Mouse (Mus musculus) intestine, postnatal 0 days (tissue): ENCODE results near the gene Krt25. TPM values are rescaled to one million over a fixed set of nuclear protein-coding genes. Genes with fewer than 3 reads are reported as not detected.

Experiments
- ATAC-seq: fragments of 200-750 bp; cut with Nextera tagmentation; 2 replicates; pipeline ENCODE4 v1.8.0; 2017; ENCODE audit warnings: mild to moderate bottlenecking, moderate TSS enrichment, moderate library complexity
- H3K27ac ChIP-seq: fragments of 300-500 bp; sonication (generic); 2 replicates; pipeline ENCODE4 v1.5.1; 2014; ENCODE audit warnings: mild to moderate bottlenecking, low read depth, low read length, moderate library complexity
- H3K27me3 ChIP-seq: fragments of 300-500 bp; sonication (generic); replicated peaks from 2 replicates; pipeline ENCODE4 v1.6.1; 2014; ENCODE audit warnings: low read length, mixed read lengths; ENCODE audit not compliant: control insufficient read depth, insufficient read depth
- H3K36me3 ChIP-seq: fragments of 300-500 bp; sonication (generic); 2 replicates; pipeline ENCODE4 v1.6.1; 2014; ENCODE audit warnings: mild to moderate bottlenecking, moderate library complexity; ENCODE audit not compliant: control insufficient read depth, insufficient read depth
- H3K4me1 ChIP-seq: fragments of 300-500 bp; sonication (generic); replicated peaks from 2 replicates; pipeline ENCODE4 v1.6.1; 2014; ENCODE audit warnings: antibody characterized with exemption, low read length, mixed read lengths; ENCODE audit not compliant: control insufficient read depth, insufficient read depth
- H3K4me2 ChIP-seq: fragments of 300-500 bp; sonication (generic); replicated peaks from 2 replicates; pipeline ENCODE4 v1.6.1; 2014; ENCODE audit warnings: low read depth, mild to moderate bottlenecking, moderate library complexity
- H3K4me3 ChIP-seq: fragments of 300-500 bp; sonication (generic); 2 replicates; pipeline ENCODE4 v1.5.1; 2014; ENCODE audit warnings: low read depth, low read length
- H3K9ac ChIP-seq: fragments of 300-500 bp; sonication (generic); 2 replicates; pipeline ENCODE4 v1.6.1; 2014; ENCODE audit warnings: mild to moderate bottlenecking, low read depth, low read length
- H3K9me3 ChIP-seq: fragments of 300-500 bp; sonication (generic); 2 replicates; pipeline ENCODE4 v1.6.1; 2016; ENCODE audit warnings: mixed run types; ENCODE audit not compliant: control insufficient read depth
- CTCF ChIP-seq: sonication (generic); IDR thresholded peaks from 2 replicates; pipeline ENCODE4 v1.5.1; 2016; ENCODE audit warnings: low read depth, mild to moderate bottlenecking, control low read depth, antibody characterized with exemption, moderate library complexity
- WGBS: fragments of 180-500 bp; shearing (Covaris S2); extraction: QIAGEN DNeasy Blood & Tissue Kit; methylation state at CpG from one replicate; pipeline ENCODE4 v1.1.7; 2014; 5-methylcytosine and 5-hydroxymethylcytosine counted together
- polyA plus RNA-seq: library from polyadenylated mRNA; unstranded; fragments of >200 nt; fragmentation: Nextera tagmentation; extraction: Ambion mirVana; gene quantifications from 2 replicates; pipeline ENCODE4 v1.2.1, GENCODE M21; 2015

Krt25 gene
- polyA plus RNA-seq, 1 experiment from 2014 or later = 0.26 TPM

GRCm38 (mm10) chr11:99284833-99285312 is 37.9 kb downstream of the Krt25 start, which contains the start of gene Krt24:
Gene Krt24 (minus strand): TSS chr11:99285262.
- H3K9ac ChIP-seq = no peak within 1 kb of the TSS
- no peak for ATAC-seq
- H3K9me3 ChIP-seq = no peaks in the 10 kb centered on the region
- no peaks in the 10 kb centered on the region for H3K27me3 ChIP-seq
- no peak within 1 kb of the TSS for H3K27ac ChIP-seq
- no peak for TF ChIP-seq CTCF
- no peak within 1 kb of the TSS for H3K4me2 ChIP-seq
- no peaks in the 10 kb centered on the region for H3K4me1 ChIP-seq
- no peak within 1 kb of the TSS for H3K4me3 ChIP-seq
- 41% methylated on average over 11 of the region's 11 CpGs for WGBS
- no peaks in the 10 kb centered on the region for H3K36me3 ChIP-seq

DNA sequence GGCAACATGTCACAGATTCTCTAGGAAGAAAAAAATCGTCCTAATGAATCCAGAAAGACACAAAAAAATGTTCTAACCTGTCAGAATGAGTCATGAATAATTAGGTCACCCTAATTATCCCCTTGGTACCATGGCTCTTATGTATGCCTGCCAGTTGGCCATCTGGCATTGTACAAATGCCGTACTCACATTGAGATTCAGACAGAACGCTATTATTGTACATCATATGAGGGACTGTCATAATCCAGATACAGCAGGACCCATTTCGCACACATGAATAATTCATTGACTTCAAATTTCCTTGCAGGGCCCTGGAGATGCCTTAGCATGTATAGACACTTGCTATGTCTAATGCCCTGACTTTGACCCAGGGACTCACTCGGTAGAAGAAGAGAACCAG is 38.7 kb downstream of the Krt25 start:
- H3K36me3 ChIP-seq = no peaks in the 10 kb centered on the region
- 0 out of 2 replicates have a peak, but pooled peaks cover 3% of the 10 kb centered on the region for H3K27me3 ChIP-seq
- no peak for ATAC-seq
- WGBS = 80% methylated on average over 5 of the region's 5 CpGs
- H3K9ac ChIP-seq = no peak overlapping the region
- no peak overlapping the region for H3K27ac ChIP-seq
- no peak overlapping the region for H3K4me3 ChIP-seq
- TF ChIP-seq CTCF = no peak
- no peak overlapping the region for H3K4me2 ChIP-seq
- H3K4me1 ChIP-seq = no peaks in the 10 kb centered on the region
- H3K9me3 ChIP-seq = no peaks in the 10 kb centered on the region

DNA sequence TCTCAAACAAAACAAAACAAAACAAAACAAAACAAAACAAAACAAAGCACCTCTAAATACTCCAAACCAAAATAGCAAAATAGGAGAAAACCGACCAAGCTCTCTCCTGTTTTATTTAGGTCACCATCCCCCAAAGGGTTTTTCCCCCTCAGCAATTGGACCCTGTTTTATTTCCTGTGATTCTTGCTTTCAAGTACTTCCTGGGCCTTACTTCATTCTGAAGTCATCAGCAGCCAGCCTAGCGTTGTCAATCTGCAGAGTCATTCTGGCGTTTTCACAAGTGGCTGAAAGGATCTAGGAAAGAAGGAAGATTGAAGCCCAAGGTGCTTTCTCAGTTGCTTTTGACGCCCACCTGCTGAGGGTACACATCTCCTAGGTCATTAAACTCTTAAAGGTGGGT is 39.4 kb downstream of the Krt25 start:
- WGBS = 45% methylated on average over 4 of the region's 4 CpGs
- 0 out of 2 replicates have a peak, but pooled peaks cover 3% of the 10 kb centered on the region for H3K27me3 ChIP-seq
- no peak for ATAC-seq
- H3K9ac ChIP-seq = no peak overlapping the region
- TF ChIP-seq CTCF = no peak
- H3K4me3 ChIP-seq = no peak overlapping the region
- H3K4me2 ChIP-seq = no peak overlapping the region
- H3K27ac ChIP-seq = no peak overlapping the region
- no peaks in the 10 kb centered on the region for H3K9me3 ChIP-seq
- no peaks in the 10 kb centered on the region for H3K4me1 ChIP-seq
- H3K36me3 ChIP-seq = no peaks in the 10 kb centered on the region

DNA sequence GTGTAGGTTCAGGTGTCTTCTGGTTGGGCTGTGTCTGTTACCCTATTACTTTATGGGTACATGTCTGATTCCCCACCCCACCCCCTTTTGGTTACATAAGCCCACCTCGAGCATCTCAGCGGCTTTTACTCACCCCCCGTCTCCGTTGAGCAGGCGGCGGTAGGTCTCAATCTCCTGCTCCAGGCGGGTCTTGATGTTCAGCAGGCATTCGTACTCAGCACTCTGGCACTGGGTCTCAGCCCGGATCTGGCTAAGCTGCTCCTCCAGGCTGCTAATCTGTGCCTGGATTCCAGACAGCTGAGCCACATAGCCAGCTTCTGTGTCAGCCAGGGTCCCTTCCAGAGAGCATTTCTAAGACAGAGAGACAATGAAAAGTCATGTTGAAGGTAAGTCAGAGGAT is 41.6 kb downstream of the Krt25 start:
- H3K27ac ChIP-seq = no peak overlapping the region
- no peak overlapping the region for H3K9ac ChIP-seq
- H3K4me2 ChIP-seq = no peak overlapping the region
- no peaks in the 10 kb centered on the region for H3K9me3 ChIP-seq
- WGBS = 76% methylated on average over 9 of the region's 9 CpGs
- no peaks in the 10 kb centered on the region for H3K36me3 ChIP-seq
- no peaks in the 10 kb centered on the region for H3K4me1 ChIP-seq
- H3K27me3 ChIP-seq = 0 out of 2 replicates have a peak, but pooled peaks cover 3% of the 10 kb centered on the region
- H3K4me3 ChIP-seq = no peak overlapping the region
- no peak for ATAC-seq
- no peak for TF ChIP-seq CTCF

DNA sequence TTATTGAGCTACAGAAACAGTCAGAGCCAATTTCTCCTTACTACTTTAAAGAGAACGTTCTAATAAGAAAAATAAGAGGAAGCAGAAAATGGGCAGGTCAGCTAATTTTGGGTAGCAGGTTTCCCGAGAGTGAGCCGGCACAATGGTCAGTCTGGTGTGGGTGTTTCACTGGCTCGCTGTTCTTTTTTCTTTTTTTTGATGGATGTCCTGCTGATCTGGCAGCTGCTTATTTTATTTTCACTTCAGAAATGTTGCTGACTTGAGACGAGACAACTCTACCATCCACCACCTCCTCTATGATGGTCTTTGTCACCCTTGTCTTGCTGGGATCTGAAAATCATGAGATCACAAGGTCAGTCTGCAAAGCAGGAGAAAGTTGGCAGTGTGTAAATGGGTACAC is 42.8 kb downstream of the Krt25 start:
- H3K4me3 ChIP-seq = no peak overlapping the region
- TF ChIP-seq CTCF = no peak
- no peaks in the 10 kb centered on the region for H3K36me3 ChIP-seq
- H3K4me1 ChIP-seq = no peaks in the 10 kb centered on the region
- WGBS = 75% methylated on average over 5 of the region's 5 CpGs
- H3K27ac ChIP-seq = no peak overlapping the region
- no peak overlapping the region for H3K9ac ChIP-seq
- 0 out of 2 replicates have a peak, but pooled peaks cover 3% of the 10 kb centered on the region for H3K27me3 ChIP-seq
- no peaks in the 10 kb centered on the region for H3K9me3 ChIP-seq
- no peak for ATAC-seq
- H3K4me2 ChIP-seq = no peak overlapping the region

DNA sequence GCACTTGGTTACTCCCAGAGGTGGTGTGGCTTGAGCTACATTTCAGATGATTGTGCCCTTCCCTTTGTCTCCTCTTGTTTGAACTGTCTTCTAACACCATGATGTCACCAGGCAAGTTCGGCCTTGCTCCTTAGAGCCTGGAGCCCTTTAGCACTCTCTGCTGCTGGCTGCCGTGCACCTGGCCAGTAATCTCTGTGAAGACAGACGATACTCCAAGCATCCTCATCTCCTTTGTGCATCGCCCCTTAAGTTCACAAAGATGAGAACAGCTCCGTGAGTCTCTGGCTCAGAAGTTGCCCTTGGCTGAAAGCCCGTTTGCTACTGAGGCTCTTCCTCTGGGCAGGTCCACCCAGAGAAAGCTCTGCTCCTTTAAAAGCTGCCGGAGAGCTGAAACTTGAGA is 46.0 kb downstream of the Krt25 start:
- TF ChIP-seq CTCF = no peak

GRCm38 (mm10) chr11:99275624-99276023 is 47.1 kb downstream of the Krt25 start:
- H3K4me2 ChIP-seq = no peak overlapping the region
- H3K4me3 ChIP-seq = no peak overlapping the region
- no peaks in the 10 kb centered on the region for H3K36me3 ChIP-seq
- no peak overlapping the region for H3K27ac ChIP-seq
- 72% methylated on average over 6 of the region's 6 CpGs for WGBS
- H3K9ac ChIP-seq = no peak overlapping the region
- TF ChIP-seq CTCF = no peak
- no peaks in the 10 kb centered on the region for H3K9me3 ChIP-seq
- ATAC-seq = no peak
- 0 out of 2 replicates have a peak, but pooled peaks cover 3% of the 10 kb centered on the region for H3K27me3 ChIP-seq
- H3K4me1 ChIP-seq = no peaks in the 10 kb centered on the region

More for the DNA sequence above, 46.0 kb downstream of the Krt25 start:
- WGBS = 52% methylated on average over 7 of the region's 7 CpGs
- no peaks in the 10 kb centered on the region for H3K36me3 ChIP-seq
- H3K27me3 ChIP-seq = 0 out of 2 replicates have a peak, but pooled peaks cover 3% of the 10 kb centered on the region
- H3K9me3 ChIP-seq = no peaks in the 10 kb centered on the region
- ATAC-seq = no peak
- no peak overlapping the region for H3K9ac ChIP-seq
- no peaks in the 10 kb centered on the region for H3K4me1 ChIP-seq
- H3K27ac ChIP-seq = no peak overlapping the region
- H3K4me3 ChIP-seq = no peak overlapping the region
- no peak overlapping the region for H3K4me2 ChIP-seq
